Mouse (Mus musculus) embryonic facial prominence, embryonic 12.5 days (tissue): ENCODE measurements at regions not wholly inside any gene's neighbourhood (a gene's known extent, or its start where the extent isn't known, plus 50 kb on each side); places are given as distances from the start of the nearest gene placed in this dataset.

ENCODE experiments used
- ATAC-seq: fragments of 200-750 bp; cut with Nextera tagmentation; 2 replicates; pipeline ENCODE4 v1.8.0; 2017; ENCODE audit not compliant: insufficient number of reproducible peaks, insufficient read depth, low FRiP score, low TSS enrichment
- H3K27ac ChIP-seq: fragments of 300-500 bp; sonication (generic); 2 replicates; pipeline ENCODE4 v1.5.1; 2016; ENCODE audit warnings: mild to moderate bottlenecking
- H3K27me3 ChIP-seq: fragments of 300-500 bp; sonication (generic); 2 replicates; pipeline ENCODE4 v1.6.1; 2016; ENCODE audit warnings: mild to moderate bottlenecking, moderate library complexity
- H3K36me3 ChIP-seq: fragments of 300-500 bp; sonication (generic); 2 replicates; pipeline ENCODE4 v1.6.1; 2016; ENCODE audit warnings: mild to moderate bottlenecking
- H3K4me1 ChIP-seq: fragments of 300-500 bp; sonication (generic); 2 replicates; pipeline ENCODE4 v1.6.1; 2016
- H3K4me2 ChIP-seq: fragments of 300-500 bp; sonication (generic); replicated peaks from 2 replicates; pipeline ENCODE4 v1.6.1; 2016; ENCODE audit warnings: mild to moderate bottlenecking, moderate library complexity
- H3K4me3 ChIP-seq: fragments of 300-500 bp; sonication (generic); 2 replicates; pipeline ENCODE4 v1.5.1; 2016; ENCODE audit warnings: mild to moderate bottlenecking
- H3K9ac ChIP-seq: fragments of 300-500 bp; sonication (generic); 2 replicates; pipeline ENCODE4 v1.6.1; 2016; ENCODE audit warnings: mild to moderate bottlenecking, moderate library complexity
- H3K9me3 ChIP-seq: fragments of 300-500 bp; sonication (generic); 2 replicates; pipeline ENCODE4 v1.6.1; 2016; ENCODE audit warnings: mild to moderate bottlenecking, moderate library complexity
- WGBS: fragments of 180-500 bp; shearing (Covaris S2); methylation state at CpG from one replicate; pipeline ENCODE4 v1.1.7; 2016; 5-methylcytosine and 5-hydroxymethylcytosine counted together

DNA sequence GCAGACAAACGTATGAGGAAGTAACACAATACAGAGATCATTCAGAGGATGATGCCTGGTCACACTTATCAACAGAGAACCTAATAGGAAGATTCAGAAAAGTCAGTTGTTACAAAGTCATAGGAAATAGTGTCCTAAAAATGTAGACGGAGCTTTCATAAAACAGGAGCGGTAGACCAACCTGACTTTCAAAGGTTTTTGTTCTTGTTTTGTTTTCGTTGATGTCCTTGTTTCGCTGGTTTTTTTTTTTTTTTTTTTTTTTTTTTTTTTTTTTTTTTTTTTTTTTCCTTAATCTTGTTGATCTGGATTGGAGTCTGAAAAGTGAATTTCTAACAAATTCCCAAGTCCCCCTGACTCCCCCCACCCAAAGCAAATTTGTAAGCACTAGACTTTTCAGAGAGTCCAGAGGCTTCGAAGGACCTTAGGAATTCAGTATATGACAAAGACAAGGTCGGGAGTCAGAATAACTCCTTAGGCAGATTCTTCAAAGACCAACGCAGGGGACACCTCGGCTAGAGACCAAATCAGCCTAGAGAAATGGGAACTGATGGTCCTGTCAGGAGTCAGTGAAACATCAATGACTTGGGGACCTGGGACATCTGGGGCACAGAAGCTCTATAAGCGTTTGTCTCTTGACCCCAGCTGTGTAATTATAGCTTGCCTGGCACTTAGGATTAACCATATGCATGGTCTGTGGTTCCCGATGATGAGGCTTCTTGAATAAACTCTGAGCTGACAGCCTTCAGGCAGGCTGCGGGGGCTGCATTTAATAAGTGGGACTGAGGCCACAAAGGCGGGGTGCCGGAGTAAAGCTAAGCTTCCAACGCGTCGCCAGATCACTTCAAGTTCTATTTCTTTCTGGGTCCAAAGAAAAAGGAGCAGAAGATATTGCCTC, 115.7 kb upstream of the Cblb start:
- Histone ChIP-seq H3K4me1 (peaks cover 17% of the 10 kb centered on the region), H3K4me3 (no peak overlapping the region), H3K9ac (no peak overlapping the region), H3K9me3 (no peaks in the 10 kb centered on the region), H3K27ac (no peak overlapping the region), H3K27me3 (no peaks in the 10 kb centered on the region), H3K36me3 (no peaks in the 10 kb centered on the region), H3K4me2 (0 out of 2 replicates have a peak overlapping the region, but pooled peaks have one; percentile 13)
- WGBS, result 38% methylated on average over 17 of the region's 17 CpGs
- ATAC-seq, result no peak

GRCm38 (mm10) chr16:51915929-51916308, 115.1 kb upstream of the Cblb start:
- Histone ChIP-seq H3K9ac (no peak overlapping the region), H3K36me3 (no peaks in the 10 kb centered on the region), H3K4me2 (0 out of 2 replicates have a peak overlapping the region, but pooled peaks have one; percentile 13), H3K9me3 (no peaks in the 10 kb centered on the region), H3K4me3 (no peak overlapping the region), H3K27me3 (no peaks in the 10 kb centered on the region), H3K27ac (no peak overlapping the region), H3K4me1 (peaks cover 17% of the 10 kb centered on the region)
- ATAC-seq, result no peak
- 63% methylated on average over 13 of the region's 13 CpGs for WGBS

GRCm38 (mm10) chr16:51916337-51916736, 114.7 kb upstream of the Cblb start:
- Histone ChIP-seq H3K9me3 (no peaks in the 10 kb centered on the region), H3K9ac (no peak overlapping the region), H3K4me2 (no peak overlapping the region), H3K36me3 (no peaks in the 10 kb centered on the region), H3K27ac (no peak overlapping the region), H3K4me1 (peaks cover 17% of the 10 kb centered on the region), H3K4me3 (no peak overlapping the region), H3K27me3 (no peaks in the 10 kb centered on the region)
- ATAC-seq, result no peak
- WGBS, result 48% methylated on average over 5 of the region's 5 CpGs

DNA sequence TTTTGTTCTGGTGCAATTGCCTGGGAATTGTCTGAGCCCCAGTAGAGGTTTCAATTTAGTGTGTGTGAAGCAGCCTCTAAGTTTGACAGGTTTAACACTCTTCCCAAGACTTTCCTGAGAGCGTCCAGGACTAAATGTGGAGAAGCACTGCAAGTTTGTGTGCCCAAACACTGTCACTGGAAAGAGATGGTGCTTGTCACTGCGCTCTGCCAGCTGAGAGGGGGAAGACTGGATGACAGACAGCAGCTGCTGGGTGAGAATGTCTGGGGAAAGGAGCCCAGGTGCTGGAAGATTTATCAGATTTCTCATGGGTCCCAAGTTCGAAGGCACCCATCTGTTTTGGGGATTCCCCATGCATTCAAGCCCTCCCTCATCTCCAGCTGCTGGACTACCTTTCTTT, 114.2 kb upstream of the Cblb start:
- WGBS, result 58% methylated on average over 3 of the region's 3 CpGs
- Histone ChIP-seq H3K9ac (no peak overlapping the region), H3K4me2 (0 out of 2 replicates have a peak overlapping the region, but pooled peaks have one; percentile 5), H3K36me3 (no peaks in the 10 kb centered on the region), H3K4me3 (no peak overlapping the region), H3K27ac (no peak overlapping the region), H3K9me3 (no peaks in the 10 kb centered on the region), H3K27me3 (no peaks in the 10 kb centered on the region), H3K4me1 (peaks cover 17% of the 10 kb centered on the region)
- ATAC-seq, result no peak

DNA sequence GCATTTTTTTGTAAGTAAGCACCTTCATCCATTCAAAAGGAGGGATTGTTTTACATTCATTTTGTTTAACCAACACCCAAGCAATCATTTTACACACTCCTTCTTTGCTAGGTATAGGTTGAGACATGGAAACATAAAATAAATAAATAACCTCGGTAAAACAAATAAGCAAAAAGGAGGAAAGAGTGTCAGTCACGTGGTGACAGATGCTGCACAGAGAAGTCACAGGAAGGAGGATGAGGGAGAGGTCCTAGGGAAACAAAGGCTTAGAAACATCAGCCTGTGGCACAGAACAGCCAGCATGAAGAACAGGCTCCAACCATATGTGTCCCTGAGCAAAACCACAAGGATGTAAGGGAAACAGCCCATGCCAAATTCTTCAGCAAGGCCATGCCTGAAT, 113.5 kb upstream of the Cblb start:
- no peak overlapping the region for H3K4me2 ChIP-seq
- no peak for ATAC-seq
- H3K9ac ChIP-seq, result no peak overlapping the region
- no peaks in the 10 kb centered on the region for H3K9me3 ChIP-seq
- 24% methylated on average over 2 of the region's 2 CpGs for WGBS
- H3K27me3 ChIP-seq, result no peaks in the 10 kb centered on the region
- peaks cover 17% of the 10 kb centered on the region for H3K4me1 ChIP-seq
- H3K27ac ChIP-seq, result no peak overlapping the region
- no peaks in the 10 kb centered on the region for H3K36me3 ChIP-seq
- no peak overlapping the region for H3K4me3 ChIP-seq

DNA sequence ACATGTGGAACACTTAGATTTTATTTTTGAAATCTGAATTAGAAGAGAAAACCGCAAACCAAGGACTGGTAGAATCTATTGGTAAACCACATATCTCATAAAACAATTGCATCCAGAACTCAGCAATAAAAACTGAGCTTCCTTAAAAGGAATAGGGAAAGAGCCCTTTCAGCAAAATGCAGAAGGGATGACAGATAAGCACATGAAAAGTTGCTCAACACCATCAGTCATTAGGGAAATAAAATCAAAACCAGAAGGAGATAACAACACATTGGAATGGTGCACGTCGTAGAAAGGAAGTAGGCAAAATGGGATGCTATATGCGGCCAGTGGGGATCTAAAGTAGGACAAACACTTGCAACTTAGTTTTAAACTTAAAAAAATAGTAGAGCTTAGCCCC, 110.0 kb upstream of the Cblb start:
- no peaks in the 10 kb centered on the region for H3K36me3 ChIP-seq
- ATAC-seq, result no peak
- no peak overlapping the region for H3K27ac ChIP-seq
- 81% methylated on average over 4 of the region's 4 CpGs for WGBS
- no peak overlapping the region for H3K4me2 ChIP-seq
- no peak overlapping the region for H3K9ac ChIP-seq
- H3K4me1 ChIP-seq, result peaks cover 10% of the 10 kb centered on the region; the same call in 1 of the 2 replicates
- H3K9me3 ChIP-seq, result no peaks in the 10 kb centered on the region
- H3K4me3 ChIP-seq, result no peak overlapping the region
- no peaks in the 10 kb centered on the region for H3K27me3 ChIP-seq

GRCm38 (mm10) chr16:51922589-51922988, 108.4 kb upstream of the Cblb start:
- H3K4me3 ChIP-seq, result no peak overlapping the region
- no peak overlapping the region for H3K4me2 ChIP-seq
- no peaks in the 10 kb centered on the region for H3K27me3 ChIP-seq
- no peak overlapping the region for H3K9ac ChIP-seq
- no peak for ATAC-seq
- WGBS, result 75% methylated on average over 3 of the region's 3 CpGs
- H3K9me3 ChIP-seq, result no peaks in the 10 kb centered on the region
- H3K36me3 ChIP-seq, result no peaks in the 10 kb centered on the region
- no peaks in the 10 kb centered on the region for H3K4me1 ChIP-seq
- no peak overlapping the region for H3K27ac ChIP-seq

GRCm38 (mm10) chr16:51925639-51926038, 105.4 kb upstream of the Cblb start:
- Histone ChIP-seq H3K36me3 (no peaks in the 10 kb centered on the region), H3K9me3 (no peaks in the 10 kb centered on the region), H3K27ac (no peak overlapping the region), H3K4me2 (no peak overlapping the region), H3K27me3 (no peaks in the 10 kb centered on the region), H3K4me3 (no peak overlapping the region), H3K9ac (no peak overlapping the region), H3K4me1 (no peaks in the 10 kb centered on the region)
- no peak for ATAC-seq
- 76% methylated on average over 3 of the region's 3 CpGs for WGBS

GRCm38 (mm10) chr16:51933122-51933521, 97.9 kb upstream of the Cblb start:
- 92% methylated on average over 2 of the region's 2 CpGs for WGBS
- no peak for ATAC-seq

GRCm38 (mm10) chr16:51933965-51934364, 97.1 kb upstream of the Cblb start:
- no peak for ATAC-seq
- H3K27me3 ChIP-seq, result no peaks in the 10 kb centered on the region
- no peak overlapping the region for H3K9ac ChIP-seq
- no peak overlapping the region for H3K4me3 ChIP-seq
- no peaks in the 10 kb centered on the region for H3K4me1 ChIP-seq
- no peaks in the 10 kb centered on the region for H3K36me3 ChIP-seq
- no peaks in the 10 kb centered on the region for H3K9me3 ChIP-seq
- WGBS, result 82% methylated on average over 3 of the region's 3 CpGs
- no peak overlapping the region for H3K27ac ChIP-seq
- no peak overlapping the region for H3K4me2 ChIP-seq

More at GRCm38 (mm10) chr16:51933122-51933521, 97.9 kb upstream of the Cblb start:
- no peak overlapping the region for H3K4me3 ChIP-seq
- H3K36me3 ChIP-seq, result no peaks in the 10 kb centered on the region
- no peaks in the 10 kb centered on the region for H3K4me1 ChIP-seq
- no peak overlapping the region for H3K9ac ChIP-seq
- H3K27ac ChIP-seq, result no peak overlapping the region
- H3K9me3 ChIP-seq, result no peaks in the 10 kb centered on the region
- H3K27me3 ChIP-seq, result no peaks in the 10 kb centered on the region
- no peak overlapping the region for H3K4me2 ChIP-seq

DNA sequence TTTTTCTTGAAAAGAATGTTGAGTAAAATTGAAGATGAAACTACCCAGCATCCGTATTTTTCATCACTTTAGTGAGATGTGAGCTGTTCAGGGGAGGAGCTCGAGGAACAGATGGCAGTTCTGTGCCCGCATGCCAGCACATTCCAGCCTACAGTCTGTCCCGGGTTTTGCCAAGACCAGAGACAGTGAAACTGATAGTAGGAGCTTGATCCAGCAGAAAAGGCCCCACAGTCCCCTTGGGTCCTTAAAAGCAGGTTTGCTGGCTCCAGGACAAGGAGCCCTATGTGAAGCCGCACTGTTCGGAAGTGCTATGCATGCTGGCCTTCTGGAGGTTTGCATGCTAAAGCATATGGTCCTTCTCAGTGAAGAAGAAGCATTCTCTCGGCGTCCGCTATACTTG, 93.7 kb upstream of the Cblb start:
- Histone ChIP-seq H3K27me3 (no peaks in the 10 kb centered on the region), H3K4me2 (no peak overlapping the region), H3K4me1 (no peaks in the 10 kb centered on the region), H3K36me3 (no peaks in the 10 kb centered on the region), H3K9ac (no peak overlapping the region), H3K27ac (no peak overlapping the region), H3K4me3 (no peak overlapping the region), H3K9me3 (no peaks in the 10 kb centered on the region)
- 77% methylated on average over 9 of the region's 9 CpGs for WGBS
- ATAC-seq, result 0 out of 2 replicates have a peak, but pooled peaks have one; percentile 22

- 83% methylated on average over 5 of the region's 5 CpGs for WGBS
- Histone ChIP-seq H3K4me2 (no peak overlapping the region), H3K36me3 (no peaks in the 10 kb centered on the region), H3K4me3 (no peak overlapping the region), H3K9ac (no peak overlapping the region), H3K4me1 (no peaks in the 10 kb centered on the region), H3K9me3 (no peaks in the 10 kb centered on the region), H3K27me3 (no peaks in the 10 kb centered on the region), H3K27ac (no peak overlapping the region)
- ATAC-seq, result no peak
Observed at GRCm38 (mm10) chr16:51939061-51939460, 92.0 kb upstream of the Cblb start.
